Mouse (Mus musculus) CH12.LX (cell line): ENCODE results near the gene Mia2.

Source experiments
- CTCF ChIP-seq, 2 experiments: IDR thresholded peaks in 1 of 2; conservative IDR thresholded peaks in 1 of 2; 2 replicates each; pipeline ENCODE4 v1.5.1; 2011 to 2012; ENCODE audit warnings: low read depth in 2 of 2, low read length in 2 of 2, improper control_type of control experiment in 1 of 2, inconsistent platforms in 1 of 2, mild to moderate bottlenecking in 1 of 2, moderate library complexity in 1 of 2
- GABPA ChIP-seq: IDR thresholded peaks from 2 replicates; pipeline ENCODE4 v1.6.1; 2012; ENCODE audit warnings: low read depth, low read length, improper control_type of control experiment, inconsistent platforms; ENCODE audit not compliant: insufficient replicate concordance
- JUN ChIP-seq: IDR thresholded peaks from 2 replicates; pipeline ENCODE4 v1.6.1; 2011; ENCODE audit warnings: low read depth, mild to moderate bottlenecking, low read length, improper control_type of control experiment, moderate library complexity; ENCODE audit not compliant: insufficient read depth
- JUND ChIP-seq: conservative IDR thresholded peaks from 2 replicates; pipeline ENCODE4 v1.6.1; 2011; ENCODE audit warnings: low read depth, low read length, improper control_type of control experiment
- MAFK ChIP-seq: IDR thresholded peaks from 2 replicates; pipeline ENCODE4 v1.6.1; 2011; ENCODE audit warnings: low read length, improper control_type of control experiment; ENCODE audit not compliant: insufficient replicate concordance
- MAX ChIP-seq: IDR thresholded peaks from 2 replicates; pipeline ENCODE4 v1.6.1; 2011; ENCODE audit warnings: low read length, improper control_type of control experiment
- MYC ChIP-seq: IDR thresholded peaks from 2 replicates; pipeline ENCODE4 v1.6.1; 2011; ENCODE audit warnings: low read depth, mild to moderate bottlenecking, improper control_type of control experiment, low read length
- POLR2A ChIP-seq: IDR thresholded peaks from 2 replicates; pipeline ENCODE4 v1.6.1; 2011; ENCODE audit warnings: low read depth, mild to moderate bottlenecking, improper control_type of control experiment, low read length
- POLR2AphosphoS2 ChIP-seq: IDR thresholded peaks from 2 replicates; pipeline ENCODE4 v1.6.1; 2011; ENCODE audit warnings: low read depth, low read length, improper control_type of control experiment
- RAD21 ChIP-seq: IDR thresholded peaks from 2 replicates; pipeline ENCODE4 v1.6.1; 2011; ENCODE audit warnings: low read depth, mild to moderate bottlenecking, low read length, improper control_type of control experiment, moderate library complexity
- TBP ChIP-seq: conservative IDR thresholded peaks from 2 replicates; pipeline ENCODE4 v1.6.1; 2011; ENCODE audit warnings: low read depth, low read length, improper control_type of control experiment
- ZKSCAN1 ChIP-seq: IDR thresholded peaks from 2 replicates; pipeline ENCODE4 v1.6.1; 2012; ENCODE audit warnings: low read depth, inconsistent platforms, low read length, improper control_type of control experiment, borderline replicate concordance

- no peak for TF ChIP-seq ZKSCAN1
- TF ChIP-seq POLR2A, result no peak
- no peak for TF ChIP-seq RAD21
- TF ChIP-seq CTCF (conservative IDR thresholded peaks at IDR 0.05 in 1 of 2, IDR thresholded peaks at IDR 0.05 in 1 of 2; ENCODE audit: low read depth in 2 of 2, low read length in 2 of 2), result no peak
- TF ChIP-seq JUND, result no peak
- no peak for TF ChIP-seq GABPA
- TF ChIP-seq TBP, result no peak
- TF ChIP-seq MAFK, result no peak
- TF ChIP-seq JUN, result no peak
- TF ChIP-seq POLR2AphosphoS2, result no peak
- no peak for TF ChIP-seq MAX
- no peak for TF ChIP-seq MYC
Observed at GRCm38 (mm10) chr12:59205571-59205970, 110.0 kb downstream of the Mia2 start.
